Mouse (Mus musculus) stomach, embryonic 16.5 days (tissue): ENCODE data around the gene Olfr220. TPM values are rescaled to one million over a fixed set of nuclear protein-coding genes. Genes with fewer than 3 reads are reported as not detected.

ENCODE experiments used
- ATAC-seq: fragments of 200-750 bp; cut with Nextera tagmentation; 2 replicates; pipeline ENCODE4 v1.8.0; 2017; ENCODE audit warnings: moderate number of reproducible peaks, moderate TSS enrichment; ENCODE audit not compliant: insufficient read depth, low FRiP score
- H3K27ac ChIP-seq: fragments of 300-500 bp; sonication (generic); 2 replicates; pipeline ENCODE4 v1.5.1; 2014; ENCODE audit warnings: low read length
- H3K27me3 ChIP-seq: fragments of 300-500 bp; sonication (generic); 2 replicates; pipeline ENCODE4 v1.6.1; 2014; ENCODE audit warnings: low read length, control low read depth, mixed read lengths; ENCODE audit not compliant: control insufficient read depth, insufficient read depth
- H3K36me3 ChIP-seq: fragments of 300-500 bp; sonication (generic); 2 replicates; pipeline ENCODE4 v1.6.1; 2014; ENCODE audit warnings: low read length; ENCODE audit not compliant: control insufficient read depth, insufficient read depth
- H3K4me1 ChIP-seq: fragments of 300-500 bp; sonication (generic); 2 replicates; pipeline ENCODE4 v1.6.1; 2014; ENCODE audit warnings: low read length, control low read depth, mixed read lengths; ENCODE audit not compliant: control insufficient read depth, insufficient read depth
- H3K4me2 ChIP-seq: fragments of 300-500 bp; sonication (generic); 2 replicates; pipeline ENCODE4 v1.6.1; 2014; ENCODE audit warnings: low read depth, low read length, mixed read lengths
- H3K4me3 ChIP-seq: fragments of 300-500 bp; sonication (generic); replicated peaks from 2 replicates; pipeline ENCODE4 v1.5.1; 2014; ENCODE audit warnings: mild to moderate bottlenecking, low read length
- H3K9ac ChIP-seq: fragments of 300-500 bp; sonication (generic); 2 replicates; pipeline ENCODE4 v1.6.1; 2014; ENCODE audit warnings: low read length
- H3K9me3 ChIP-seq: fragments of 300-500 bp; sonication (generic); replicated peaks from 2 replicates; pipeline ENCODE4 v1.6.1; 2016; ENCODE audit warnings: low read length, control low read depth; ENCODE audit not compliant: control insufficient read depth
- WGBS: fragments of 180-500 bp; shearing (Covaris S2); extraction: QIAGEN DNeasy Blood & Tissue Kit; methylation state at CpG from one replicate; pipeline ENCODE4 v1.1.7; 2014; 5-methylcytosine and 5-hydroxymethylcytosine counted together
- polyA plus RNA-seq: library from polyadenylated mRNA; unstranded; fragments of >200 nt; fragmentation: Nextera tagmentation; extraction: Ambion mirVana; gene quantifications from 2 replicates; pipeline ENCODE4 v1.2.1, GENCODE M21; 2015

The Olfr220 gene
- not detected in 2 replicates for polyA plus RNA-seq

GRCm38 (mm10) chr1:174441782-174442181 is at the start of gene Olfr220:
Olfr220 (plus strand) TSS chr1:174442082.
- 49% methylated on average over 1 of the region's 1 CpGs for WGBS
- Histone ChIP-seq H3K27me3 (no peaks in the 10 kb centered on the region), H3K4me3 (no peak within 1 kb of the TSS), H3K27ac (no peak within 1 kb of the TSS), H3K4me2 (no peak within 1 kb of the TSS), H3K9me3 (no peaks in the 10 kb centered on the region), H3K9ac (no peak within 1 kb of the TSS), H3K36me3 (no peaks in the 10 kb centered on the region), H3K4me1 (no peaks in the 10 kb centered on the region)
- ATAC-seq = no peak

- Histone ChIP-seq H3K27ac (no peak overlapping the region), H3K36me3 (no peaks in the 10 kb centered on the region), H3K27me3 (no peaks in the 10 kb centered on the region), H3K4me1 (no peaks in the 10 kb centered on the region), H3K9ac (no peak overlapping the region), H3K4me3 (no peak overlapping the region), H3K9me3 (no peaks in the 10 kb centered on the region), H3K4me2 (no peak overlapping the region)
- ATAC-seq = no peak
- 84% methylated on average over 4 of the region's 4 CpGs for WGBS
These were observed 18.9 kb upstream of the Olfr220 start for GRCm38 (mm10) chr1:174422959-174423358.

- Histone ChIP-seq H3K4me2 (no peak within 1 kb of the TSS), H3K27me3 (no peaks in the 10 kb centered on the region), H3K9me3 (no peaks in the 10 kb centered on the region), H3K4me1 (no peaks in the 10 kb centered on the region), H3K4me3 (no peak within 1 kb of the TSS), H3K36me3 (no peaks in the 10 kb centered on the region), H3K9ac (no peak within 1 kb of the TSS), H3K27ac (no peak within 1 kb of the TSS)
- ATAC-seq = no peak
- 62% methylated on average over 1 of the region's 1 CpGs for WGBS
These were observed 18.1 kb upstream of the Olfr220 start, which contains the start of gene Olfr414 for GRCm38 (mm10) chr1:174423764-174424163. Olfr414 (plus strand) TSS chr1:174424064.

GRCm38 (mm10) chr1:174426180-174426986 is 15.5 kb upstream of the Olfr220 start:
- Histone ChIP-seq H3K27ac (no peak overlapping the region), H3K27me3 (no peaks in the 10 kb centered on the region), H3K4me2 (no peak overlapping the region), H3K4me3 (no peak overlapping the region), H3K36me3 (no peaks in the 10 kb centered on the region), H3K9me3 (no peaks in the 10 kb centered on the region), H3K9ac (no peak overlapping the region), H3K4me1 (no peaks in the 10 kb centered on the region)
- no peak for ATAC-seq
- 51% methylated on average over 3 of the region's 3 CpGs for WGBS

- H3K36me3 ChIP-seq = no peaks in the 10 kb centered on the region
- H3K4me3 ChIP-seq = no peak overlapping the region
- H3K9ac ChIP-seq = no peak overlapping the region
- H3K27ac ChIP-seq = no peak overlapping the region
- H3K4me1 ChIP-seq = no peaks in the 10 kb centered on the region
- no peak for ATAC-seq
- WGBS = 68% methylated on average over 1 of the region's 1 CpGs
- H3K4me2 ChIP-seq = no peak overlapping the region
- H3K9me3 ChIP-seq = no peaks in the 10 kb centered on the region
- no peaks in the 10 kb centered on the region for H3K27me3 ChIP-seq
These were observed 14.5 kb upstream of the Olfr220 start for GRCm38 (mm10) chr1:174427402-174427801.

- Histone ChIP-seq H3K9ac (no peak overlapping the region), H3K27me3 (no peaks in the 10 kb centered on the region), H3K4me2 (no peak overlapping the region), H3K9me3 (no peaks in the 10 kb centered on the region), H3K4me1 (no peaks in the 10 kb centered on the region), H3K36me3 (no peaks in the 10 kb centered on the region), H3K4me3 (no peak overlapping the region), H3K27ac (no peak overlapping the region)
- 88% methylated on average over 2 of the region's 2 CpGs for WGBS
- ATAC-seq = no peak
These were observed 13.5 kb upstream of the Olfr220 start for GRCm38 (mm10) chr1:174428407-174428806.

GRCm38 (mm10) chr1:174434121-174434520 is 7.8 kb upstream of the Olfr220 start:
- ATAC-seq = no peak
- Histone ChIP-seq H3K9ac (no peak overlapping the region), H3K36me3 (no peaks in the 10 kb centered on the region), H3K4me1 (no peaks in the 10 kb centered on the region), H3K4me3 (no peak overlapping the region), H3K4me2 (no peak overlapping the region), H3K27ac (no peak overlapping the region), H3K27me3 (no peaks in the 10 kb centered on the region), H3K9me3 (no peaks in the 10 kb centered on the region)
- 35% methylated on average over 1 of the region's 1 CpGs for WGBS

- H3K4me1 ChIP-seq = no peaks in the 10 kb centered on the region
- H3K27ac ChIP-seq = no peak overlapping the region
- no peak for ATAC-seq
- H3K4me3 ChIP-seq = no peak overlapping the region
- H3K9me3 ChIP-seq = no peaks in the 10 kb centered on the region
- 83% methylated on average over 2 of the region's 2 CpGs for WGBS
- no peaks in the 10 kb centered on the region for H3K36me3 ChIP-seq
- H3K9ac ChIP-seq = no peak overlapping the region
- no peak overlapping the region for H3K4me2 ChIP-seq
- H3K27me3 ChIP-seq = no peaks in the 10 kb centered on the region
These were observed 13.2 kb downstream of the Olfr220 start for GRCm38 (mm10) chr1:174455100-174455499.

- H3K27me3 ChIP-seq = no peaks in the 10 kb centered on the region
- H3K36me3 ChIP-seq = no peaks in the 10 kb centered on the region
- no peak for ATAC-seq
- H3K4me2 ChIP-seq = no peak overlapping the region
- H3K9ac ChIP-seq = no peak overlapping the region
- WGBS = 77% methylated on average over 3 of the region's 3 CpGs
- H3K4me1 ChIP-seq = no peaks in the 10 kb centered on the region
- no peak overlapping the region for H3K27ac ChIP-seq
- H3K4me3 ChIP-seq = no peak overlapping the region
- no peaks in the 10 kb centered on the region for H3K9me3 ChIP-seq
These were observed 23.5 kb downstream of the Olfr220 start for GRCm38 (mm10) chr1:174465385-174465784.
